Mouse (Mus musculus): ENCODE measurements at regions not wholly inside any gene's neighbourhood (a gene's known extent, or its start where the extent isn't known, plus 50 kb on each side); places are given as distances from the start of the nearest gene placed in this dataset.

DNA sequence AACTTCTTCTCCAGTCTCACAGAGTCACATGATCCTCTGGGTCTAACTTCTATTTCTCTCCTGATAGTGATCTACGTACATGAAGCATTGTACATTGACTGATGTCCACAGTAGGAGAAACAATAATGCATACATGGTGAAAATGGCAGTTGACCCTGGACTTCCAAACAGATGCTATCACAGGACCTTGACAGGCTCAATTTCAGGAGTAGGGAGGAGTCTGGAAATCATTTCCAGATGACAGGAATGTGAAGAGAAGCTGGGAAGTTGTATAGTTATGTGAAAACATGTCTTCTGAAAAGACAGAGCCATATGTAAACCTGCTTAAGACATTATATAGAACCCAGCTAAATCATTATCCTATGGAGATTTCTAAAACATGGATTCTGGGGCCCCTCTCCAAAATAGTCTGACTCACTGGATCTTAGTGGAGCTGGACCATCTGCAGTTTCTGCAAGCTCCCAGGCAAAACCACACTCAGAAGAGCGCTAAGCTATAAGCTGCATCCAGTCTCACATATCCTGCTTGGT is 322.3 kb upstream of the Ldb2 start:
- TF ChIP-seq POLR2A (IDR thresholded peaks at IDR 0.05; ENCODE audit: borderline replicate concordance, extremely low read depth, low read depth, low read length) (no peak), CTCF (IDR thresholded peaks at IDR 0.05; ENCODE audit: insufficient read depth, low read length) (no peak)

All from lung, adult 2 months (tissue).